Mouse (Mus musculus) bone marrow, adult 2 months (tissue): ENCODE measurements around the gene Mst1r.

Experiments used
- CTCF ChIP-seq: fragments of 200-500 bp; IDR thresholded peaks from 2 replicates; pipeline ENCODE4 v1.5.1; 2011; ENCODE audit warnings: low read length, control low read depth; ENCODE audit not compliant: control insufficient read depth, insufficient read depth
- POLR2A ChIP-seq: fragments of 200-500 bp; IDR thresholded peaks from 2 replicates; pipeline ENCODE4 v1.6.1; 2011; ENCODE audit warnings: low read depth, mild to moderate bottlenecking, control low read depth, low read length, borderline replicate concordance; ENCODE audit not compliant: control insufficient read depth

GRCm38 (mm10) chr9:107936831-107937230, 30.2 kb downstream of the Mst1r start:
- no peak for TF ChIP-seq CTCF
- TF ChIP-seq POLR2A = no peak
